Mouse (Mus musculus) hindbrain, postnatal 0 days (tissue): ENCODE measurements at regions not wholly inside any gene's neighbourhood (a gene's known extent, or its start where the extent isn't known, plus 50 kb on each side); places are given as distances from the start of the nearest gene placed in this dataset.

Experiments
- ATAC-seq: fragments of 200-750 bp; cut with Nextera tagmentation; 2 replicates; pipeline ENCODE4 v1.8.0; 2017; ENCODE audit warnings: mild to moderate bottlenecking, moderate TSS enrichment, moderate library complexity
- DNase-seq: peaks from one replicate; pipeline ENCODE4 v3.0.0-alpha.2; 2015; ENCODE audit warnings: low spot score
- H3K27ac ChIP-seq: fragments of 300-500 bp; sonication (generic); 2 replicates; pipeline ENCODE4 v1.5.1; 2014; ENCODE audit warnings: mild to moderate bottlenecking
- H3K27me3 ChIP-seq: fragments of 300-500 bp; sonication (generic); 2 replicates; pipeline ENCODE4 v1.6.1; 2014; ENCODE audit warnings: low read length, mixed read lengths; ENCODE audit not compliant: insufficient read depth
- H3K36me3 ChIP-seq: fragments of 300-500 bp; sonication (generic); 2 replicates; pipeline ENCODE4 v1.6.1; 2014; ENCODE audit warnings: low read length, mixed read lengths; ENCODE audit not compliant: insufficient read depth
- H3K4me1 ChIP-seq: fragments of 300-500 bp; sonication (generic); 2 replicates; pipeline ENCODE4 v1.6.1; 2014; ENCODE audit warnings: antibody characterized with exemption, low read length, mixed read lengths; ENCODE audit not compliant: insufficient read depth
- H3K4me2 ChIP-seq: fragments of 300-500 bp; sonication (generic); 2 replicates; pipeline ENCODE4 v1.6.1; 2014; ENCODE audit warnings: low read depth, mild to moderate bottlenecking, low read length, moderate library complexity, mixed read lengths
- H3K4me3 ChIP-seq: fragments of 300-500 bp; sonication (generic); 2 replicates; pipeline ENCODE4 v1.5.1; 2014; ENCODE audit warnings: low read length
- H3K9ac ChIP-seq: fragments of 300-500 bp; sonication (generic); replicated peaks from 2 replicates; pipeline ENCODE4 v1.6.1; 2014; ENCODE audit warnings: mild to moderate bottlenecking, low read length, moderate library complexity, mixed read lengths
- H3K9me3 ChIP-seq: fragments of 300-500 bp; sonication (generic); 2 replicates; pipeline ENCODE4 v1.6.1; 2016; ENCODE audit warnings: low read length, mixed read lengths
- CTCF ChIP-seq: IDR thresholded peaks from 2 replicates; pipeline ENCODE4 v1.5.1; 2016; ENCODE audit warnings: antibody characterized with exemption, control low read depth, low read depth
- WGBS: fragments of 180-500 bp; shearing (Covaris S2); extraction: QIAGEN DNeasy Blood & Tissue Kit; methylation state at CpG from one replicate; pipeline ENCODE4 v1.1.7; 2014; 5-methylcytosine and 5-hydroxymethylcytosine counted together

- no peak for ATAC-seq
- DNase-seq, result no peak
- Histone ChIP-seq H3K27me3 (no peaks in the 10 kb centered on the region), H3K27ac (no peak overlapping the region), H3K9me3 (no peaks in the 10 kb centered on the region), H3K4me2 (no peak overlapping the region), H3K36me3 (no peaks in the 10 kb centered on the region), H3K4me1 (no peaks in the 10 kb centered on the region), H3K9ac (no peak overlapping the region), H3K4me3 (no peak overlapping the region)
- no peak for TF ChIP-seq CTCF
- 86% methylated on average over 8 of the region's 8 CpGs for WGBS
These were observed 151.0 kb downstream of the Drd1 start for GRCm38 (mm10) chr13:53904471-53904870.

- no peak overlapping the region for H3K27ac ChIP-seq
- no peaks in the 10 kb centered on the region for H3K36me3 ChIP-seq
- no peak overlapping the region for H3K4me2 ChIP-seq
- WGBS, result 17% methylated on average over 7 of the region's 7 CpGs
- H3K4me1 ChIP-seq, result no peaks in the 10 kb centered on the region
- ATAC-seq (no peak), DNase-seq (no peak)
- no peak overlapping the region for H3K9ac ChIP-seq
- no peaks in the 10 kb centered on the region for H3K27me3 ChIP-seq
- H3K9me3 ChIP-seq, result no peaks in the 10 kb centered on the region
- TF ChIP-seq CTCF, result no peak
- H3K4me3 ChIP-seq, result no peak overlapping the region
These were observed 151.9 kb downstream of the Drd1 start for GRCm38 (mm10) chr13:53903626-53904025.

GRCm38 (mm10) chr13:53902831-53903230, 152.7 kb downstream of the Drd1 start:
- no peak overlapping the region for H3K4me2 ChIP-seq
- no peaks in the 10 kb centered on the region for H3K27me3 ChIP-seq
- H3K27ac ChIP-seq, result no peak overlapping the region
- no peak for TF ChIP-seq CTCF
- WGBS, result 60% methylated on average over 2 of the region's 2 CpGs
- H3K4me3 ChIP-seq, result no peak overlapping the region
- ATAC-seq (no peak), DNase-seq (no peak)
- H3K9me3 ChIP-seq, result no peaks in the 10 kb centered on the region
- H3K4me1 ChIP-seq, result no peaks in the 10 kb centered on the region
- H3K9ac ChIP-seq, result no peak overlapping the region
- H3K36me3 ChIP-seq, result no peaks in the 10 kb centered on the region

- no peak overlapping the region for H3K4me2 ChIP-seq
- no peaks in the 10 kb centered on the region for H3K36me3 ChIP-seq
- H3K27ac ChIP-seq, result no peak overlapping the region
- no peaks in the 10 kb centered on the region for H3K4me1 ChIP-seq
- H3K9me3 ChIP-seq, result no peaks in the 10 kb centered on the region
- H3K4me3 ChIP-seq, result no peak overlapping the region
- WGBS, result 59% methylated on average over 3 of the region's 3 CpGs
- H3K27me3 ChIP-seq, result no peaks in the 10 kb centered on the region
- TF ChIP-seq CTCF, result no peak
- no peak for ATAC-seq
- DNase-seq, result no peak
- H3K9ac ChIP-seq, result no peak overlapping the region
These were observed 155.0 kb downstream of the Drd1 start for GRCm38 (mm10) chr13:53900406-53901025.

GRCm38 (mm10) chr13:53898351-53898750, 157.2 kb downstream of the Drd1 start:
- no peak overlapping the region for H3K9ac ChIP-seq
- ATAC-seq (no peak), DNase-seq (no peak)
- no peak overlapping the region for H3K4me3 ChIP-seq
- no peaks in the 10 kb centered on the region for H3K4me1 ChIP-seq
- no peaks in the 10 kb centered on the region for H3K27me3 ChIP-seq
- H3K4me2 ChIP-seq, result no peak overlapping the region
- no peak overlapping the region for H3K27ac ChIP-seq
- no peaks in the 10 kb centered on the region for H3K36me3 ChIP-seq
- WGBS, result 55% methylated on average over 10 of the region's 10 CpGs
- H3K9me3 ChIP-seq, result no peaks in the 10 kb centered on the region
- TF ChIP-seq CTCF, result no peak

- Histone ChIP-seq H3K4me1 (no peaks in the 10 kb centered on the region), H3K9ac (no peak overlapping the region), H3K27ac (no peak overlapping the region), H3K9me3 (no peaks in the 10 kb centered on the region), H3K4me2 (no peak overlapping the region), H3K36me3 (no peaks in the 10 kb centered on the region), H3K4me3 (no peak overlapping the region), H3K27me3 (no peaks in the 10 kb centered on the region)
- TF ChIP-seq CTCF, result no peak
- DNase-seq, result no peak
- WGBS, result 95% methylated on average over 2 of the region's 2 CpGs
- ATAC-seq, result no peak
These were observed 158.3 kb downstream of the Drd1 start for GRCm38 (mm10) chr13:53897176-53897575.

GRCm38 (mm10) chr13:53888411-53888810, 167.1 kb downstream of the Drd1 start:
- ATAC-seq (no peak), DNase-seq (no peak)
- no peak overlapping the region for H3K27ac ChIP-seq
- no peaks in the 10 kb centered on the region for H3K9me3 ChIP-seq
- H3K4me3 ChIP-seq, result no peak overlapping the region
- WGBS, result 89% methylated on average over 3 of the region's 3 CpGs
- TF ChIP-seq CTCF, result no peak
- H3K27me3 ChIP-seq, result no peaks in the 10 kb centered on the region
- H3K9ac ChIP-seq, result no peak overlapping the region
- H3K4me2 ChIP-seq, result no peak overlapping the region
- H3K4me1 ChIP-seq, result no peaks in the 10 kb centered on the region
- no peaks in the 10 kb centered on the region for H3K36me3 ChIP-seq
